Mouse (Mus musculus): ENCODE data around the gene Plscr1. TPM values are rescaled to one million over a fixed set of nuclear protein-coding genes. Genes with fewer than 3 reads are reported as not detected.

Plscr1 gene
- total and polyA plus RNA-seq, 2 experiments from 2014 or later = 6.1 to 6.9 TPM

GRCm38 (mm10) chr9:92289675-92290074 lies 40.1 kb downstream of the Plscr1 start:
- 86% methylated on average over 3 of the region's 3 CpGs for WGBS
- no peak overlapping the region for H3K4me2 ChIP-seq (ENCODE audit: low read depth)
- no peak for TF ChIP-seq CTCF (IDR thresholded peaks at IDR 0.05; ENCODE audit: low read depth)
- no peaks in the 10 kb centered on the region for H3K4me1 ChIP-seq (ENCODE audit: insufficient read depth)
- H3K4me3 ChIP-seq (ENCODE audit: low read depth, low read length) = no peak overlapping the region
- ATAC-seq (no peak), DNase-seq (no peak)
- H3K27ac ChIP-seq (ENCODE audit: low read depth, low read length) = no peak overlapping the region
- H3K36me3 ChIP-seq (ENCODE audit: insufficient read depth) = no peaks in the 10 kb centered on the region
- no peaks in the 10 kb centered on the region for H3K9me3 ChIP-seq (ENCODE audit: low read length)
- no peak overlapping the region for H3K9ac ChIP-seq
- no peaks in the 10 kb centered on the region for H3K27me3 ChIP-seq (ENCODE audit: insufficient read depth, low read length)

- no peaks in the 10 kb centered on the region for H3K9me3 ChIP-seq (ENCODE audit: low read length)
- WGBS = 64% methylated on average over 2 of the region's 2 CpGs
- no peaks in the 10 kb centered on the region for H3K4me1 ChIP-seq (ENCODE audit: insufficient read depth)
- TF ChIP-seq CTCF (IDR thresholded peaks at IDR 0.05; ENCODE audit: low read depth) = no peak
- H3K4me3 ChIP-seq (ENCODE audit: low read depth, low read length) = no peak overlapping the region
- H3K27ac ChIP-seq (ENCODE audit: low read depth, low read length) = no peak overlapping the region
- H3K27me3 ChIP-seq (ENCODE audit: insufficient read depth, low read length) = no peaks in the 10 kb centered on the region
- DNase-seq (no peak), ATAC-seq (no peak)
- H3K9ac ChIP-seq = no peak overlapping the region
- H3K4me2 ChIP-seq (ENCODE audit: low read depth) = no peak overlapping the region
- H3K36me3 ChIP-seq (ENCODE audit: insufficient read depth) = no peaks in the 10 kb centered on the region
These were observed 42.6 kb downstream of the Plscr1 start for GRCm38 (mm10) chr9:92292169-92292568.

- Histone ChIP-seq H3K36me3 (ENCODE audit: insufficient read depth) (no peaks in the 10 kb centered on the region), H3K27ac (ENCODE audit: low read depth, low read length) (no peak overlapping the region), H3K4me1 (ENCODE audit: insufficient read depth) (no peaks in the 10 kb centered on the region), H3K9me3 (ENCODE audit: low read length) (no peaks in the 10 kb centered on the region), H3K27me3 (ENCODE audit: insufficient read depth, low read length) (no peaks in the 10 kb centered on the region), H3K4me2 (ENCODE audit: low read depth) (no peak overlapping the region), H3K4me3 (ENCODE audit: low read depth, low read length) (no peak overlapping the region), H3K9ac (no peak overlapping the region)
- TF ChIP-seq CTCF (IDR thresholded peaks at IDR 0.05; ENCODE audit: low read depth) = no peak
- DNase-seq = no peak
- WGBS = 70% methylated on average over 3 of the region's 3 CpGs
- no peak for ATAC-seq
These were observed 43.4 kb downstream of the Plscr1 start for GRCm38 (mm10) chr9:92292922-92293321.

GRCm38 (mm10) chr9:92293560-92294548 lies 44.3 kb downstream of the Plscr1 start:
- no peak for TF ChIP-seq CTCF (IDR thresholded peaks at IDR 0.05; ENCODE audit: low read depth)
- 86% methylated on average over 2 of the region's 2 CpGs for WGBS

GRCm38 (mm10) chr9:92298288-92298687 lies 48.7 kb downstream of the Plscr1 start:
- Histone ChIP-seq H3K9ac (no peak overlapping the region), H3K4me3 (ENCODE audit: low read depth, low read length) (no peak overlapping the region), H3K9me3 (ENCODE audit: low read length) (no peaks in the 10 kb centered on the region), H3K27me3 (ENCODE audit: insufficient read depth, low read length) (no peaks in the 10 kb centered on the region), H3K4me2 (ENCODE audit: low read depth) (no peak overlapping the region), H3K27ac (ENCODE audit: low read depth, low read length) (no peak overlapping the region), H3K36me3 (ENCODE audit: insufficient read depth) (no peaks in the 10 kb centered on the region), H3K4me1 (ENCODE audit: insufficient read depth) (no peaks in the 10 kb centered on the region)
- ATAC-seq (no peak), DNase-seq (no peak)
- TF ChIP-seq CTCF (IDR thresholded peaks at IDR 0.05; ENCODE audit: low read depth) = no peak
- 64% methylated on average over 1 of the region's 1 CpGs for WGBS

More at GRCm38 (mm10) chr9:92293560-92294548, 44.3 kb downstream of the Plscr1 start:
- Histone ChIP-seq H3K4me3 (ENCODE audit: low read depth, low read length) (no peak overlapping the region), H3K9me3 (ENCODE audit: low read length) (no peaks in the 10 kb centered on the region), H3K9ac (no peak overlapping the region), H3K4me2 (ENCODE audit: low read depth) (no peak overlapping the region), H3K4me1 (ENCODE audit: insufficient read depth) (no peaks in the 10 kb centered on the region), H3K36me3 (ENCODE audit: insufficient read depth) (no peaks in the 10 kb centered on the region), H3K27me3 (ENCODE audit: insufficient read depth, low read length) (no peaks in the 10 kb centered on the region), H3K27ac (ENCODE audit: low read depth, low read length) (no peak overlapping the region)
- ATAC-seq (no peak), DNase-seq (no peak)

GRCm38 (mm10) chr9:92301213-92301612 lies 51.7 kb downstream of the Plscr1 start:
- H3K27ac ChIP-seq (ENCODE audit: low read depth, low read length) = no peak overlapping the region
- 72% methylated on average over 3 of the region's 3 CpGs for WGBS
- DNase-seq (no peak), ATAC-seq (no peak)
- H3K4me2 ChIP-seq (ENCODE audit: low read depth) = no peak overlapping the region
- H3K9ac ChIP-seq = no peak overlapping the region
- H3K4me3 ChIP-seq (ENCODE audit: low read depth, low read length) = no peak overlapping the region
- H3K4me1 ChIP-seq (ENCODE audit: insufficient read depth) = no peaks in the 10 kb centered on the region
- no peak for TF ChIP-seq CTCF (IDR thresholded peaks at IDR 0.05; ENCODE audit: low read depth)
- H3K27me3 ChIP-seq (ENCODE audit: insufficient read depth, low read length) = no peaks in the 10 kb centered on the region
- no peaks in the 10 kb centered on the region for H3K9me3 ChIP-seq (ENCODE audit: low read length)
- no peaks in the 10 kb centered on the region for H3K36me3 ChIP-seq (ENCODE audit: insufficient read depth)

- no peak for ATAC-seq
- Histone ChIP-seq H3K27ac (ENCODE audit: low read depth, low read length) (no peak overlapping the region), H3K27me3 (ENCODE audit: insufficient read depth, low read length) (no peaks in the 10 kb centered on the region), H3K9me3 (ENCODE audit: low read length) (no peaks in the 10 kb centered on the region), H3K36me3 (ENCODE audit: insufficient read depth) (no peaks in the 10 kb centered on the region), H3K4me3 (ENCODE audit: low read depth, low read length) (no peak overlapping the region), H3K4me1 (ENCODE audit: insufficient read depth) (no peaks in the 10 kb centered on the region), H3K4me2 (ENCODE audit: low read depth) (no peak overlapping the region), H3K9ac (no peak overlapping the region)
- TF ChIP-seq CTCF (IDR thresholded peaks at IDR 0.05; ENCODE audit: low read depth) = no peak
- 54% methylated on average over 8 of the region's 8 CpGs for WGBS
- no peak for DNase-seq
These were observed 55.5 kb downstream of the Plscr1 start for GRCm38 (mm10) chr9:92305075-92305474.

Measured in forebrain, postnatal 0 days (tissue).